Mouse (Mus musculus) subcutaneous adipose tissue, adult 2 months (tissue): ENCODE data around the gene Gm3278. TPM values are rescaled to one million over a fixed set of nuclear protein-coding genes. Genes with fewer than 3 reads are reported as not detected.

ENCODE experiments used
- polyA plus RNA-seq: library from polyadenylated mRNA; depleted of rRNA; stranded (reverse); fragments of >200 nt; gene quantifications from 2 replicates; pipeline ENCODE4 v1.2.3, GENCODE M21; 2012; ENCODE audit warnings: low replicate concordance; rRNA removed

The Gm3278 gene
- 0.09 TPM in 1 of 2 replicates, not detected in the other for polyA plus RNA-seq

DNA sequence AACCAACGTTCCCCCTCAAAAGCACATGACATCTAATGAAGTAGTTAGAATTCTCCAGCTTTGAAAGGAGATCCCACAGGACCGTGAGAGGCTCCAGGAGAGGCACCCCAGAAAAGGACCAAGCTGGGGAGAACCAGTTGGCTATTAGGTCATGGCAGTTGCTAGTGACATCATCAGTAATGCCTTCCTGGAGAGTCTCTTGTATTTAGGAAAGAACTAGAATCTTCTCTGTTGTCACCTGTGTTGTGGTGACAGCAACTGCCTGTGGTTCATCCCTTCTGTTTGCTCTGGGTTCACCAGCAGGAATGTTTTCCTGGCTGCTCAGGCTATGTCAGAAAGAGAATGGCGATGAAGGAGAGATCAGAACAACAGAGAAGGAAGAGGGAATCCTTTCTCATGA lies at the start of gene Gm3278:
TSS of gene Gm3278 (plus strand) at position 301 of the 400 bp plus-strand sequence.

DNA sequence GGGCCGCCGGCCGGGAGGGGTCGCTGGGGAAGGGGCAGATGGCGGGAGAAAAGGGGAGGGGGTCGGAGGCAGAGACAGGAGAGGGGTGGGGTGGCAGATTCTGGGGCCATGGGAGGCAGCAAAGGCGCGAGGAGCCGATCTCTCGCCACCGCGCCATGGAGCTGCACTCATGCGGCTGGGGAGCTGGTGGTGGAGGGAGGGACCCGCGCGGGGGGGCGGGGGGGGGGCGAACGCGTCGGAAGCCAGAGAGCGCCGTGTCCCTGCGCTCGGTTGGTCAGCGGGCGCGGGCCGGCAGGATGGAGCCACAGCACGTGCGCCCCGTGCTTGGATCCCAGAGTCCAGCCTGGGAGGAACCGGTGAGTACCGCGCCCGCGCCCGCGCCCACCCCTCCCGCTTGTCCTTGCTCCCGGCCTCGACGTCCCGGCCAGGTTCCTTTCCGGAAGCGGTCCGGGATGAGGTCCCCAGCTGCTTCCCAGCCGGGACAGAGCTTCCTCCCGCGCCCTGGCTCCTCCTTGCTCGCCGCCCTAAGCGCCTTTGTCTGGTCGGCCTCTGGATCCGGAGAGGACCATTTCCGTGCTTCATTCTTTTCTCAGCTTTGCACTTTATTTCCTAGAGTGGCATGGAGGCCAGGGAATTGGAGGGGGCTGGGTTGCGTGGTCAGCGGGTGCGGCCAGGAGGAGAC lies 36.8 kb upstream of the Gm3278 start, which contains the start of gene Gm3264:
TSS of gene Gm3264 (plus strand) at position 278 of the 682 bp plus-strand sequence.

Other genes with a start within 250 kb of the Gm3278 start
- not detected in 2 replicates for gene Gm3239, start 228.2 kb upstream of the Gm3278 start, polyA plus RNA-seq
- not detected in 2 replicates for gene Gm7876, start 183.2 kb upstream of the Gm3278 start, polyA plus RNA-seq
- 0.66 TPM in 1 of 2 replicates, not detected in the other for gene Gm3252, start 165.6 kb upstream of the Gm3278 start, polyA plus RNA-seq
- not detected in 2 replicates for gene Gm9602, start 116.1 kb upstream of the Gm3278 start, polyA plus RNA-seq
- not detected in 2 replicates for gene Gm3269, start 54.3 kb upstream of the Gm3278 start, polyA plus RNA-seq
- gene Gm3264, start 36.8 kb upstream of the Gm3278 start, polyA plus RNA-seq = not detected in 2 replicates
- gene Gm8297, start 91.5 kb downstream of the Gm3278 start, polyA plus RNA-seq = not detected in 2 replicates
- not detected in 2 replicates for gene Gm3298, start 123.5 kb downstream of the Gm3278 start, polyA plus RNA-seq
- gene 4930555G01Rik, start 158.2 kb downstream of the Gm3278 start, polyA plus RNA-seq = not detected in 2 replicates
- gene Gm8281, start 178.6 kb downstream of the Gm3278 start, polyA plus RNA-seq = 0.75 TPM in 1 of 2 replicates, not detected in the other
- not detected in 2 replicates for gene Gm8279, start 239.1 kb downstream of the Gm3278 start, polyA plus RNA-seq